Mouse (Mus musculus) T-helper 17 cell (primary cell): Measurements from ENCODE around the gene Psmb9.

Source experiments
- in situ Hi-C, 2 experiments: fragments of 300-600 bp; cut with MboI, MseI; formaldehyde crosslinking; loops; 1 replicate in 1 of 2; 2 replicates in 1 of 2; pipeline ENCODE4 v1.15.1; 2025; ENCODE audit warnings: high pct_unique_total_duplicates in 2 of 2

Gene Psmb9

GRCm38 (mm10) chr17:34143461-34143860, 44.1 kb downstream of the Psmb9 start:
- in situ Hi-C loops = loop anchor here in 1 of 2 experiments (10.0 kb wide), 1 partner anchor 421 kb away; the partner anchor contains the start of gene Notch4

GRCm38 (mm10) chr17:34143033-34143432, 44.5 kb downstream of the Psmb9 start, which contains the start of gene H2-DMb2:
Gene H2-DMb2 (plus strand): TSS chr17:34143307.
- in situ Hi-C loops = loop anchor here in 1 of 2 experiments (10.0 kb wide), 1 partner anchor 422 kb away; the partner anchor contains the start of gene Notch4

GRCm38 (mm10) chr17:34142456-34143010, 45.0 kb downstream of the Psmb9 start:
- in situ Hi-C loops = loop anchor here in 1 of 2 experiments (10.0 kb wide), 1 partner anchor 422 kb away; the partner anchor contains the start of gene Notch4

GRCm38 (mm10) chr17:34141448-34141847, 46.1 kb downstream of the Psmb9 start:
- in situ Hi-C loops = loop anchor here in 1 of 2 experiments (10.0 kb wide), 1 partner anchor 423 kb away; the partner anchor contains the start of gene Notch4

GRCm38 (mm10) chr17:34140240-34140639, 47.3 kb downstream of the Psmb9 start:
- in situ Hi-C loops = loop anchor here in 1 of 2 experiments (10.0 kb wide), 1 partner anchor 425 kb away; the partner anchor contains the start of gene Notch4

GRCm38 (mm10) chr17:34139416-34139815, 48.1 kb downstream of the Psmb9 start:
- in situ Hi-C loops = no loop called here

- in situ Hi-C loops = no loop called here
Measured at GRCm38 (mm10) chr17:34138655-34139054, 48.9 kb downstream of the Psmb9 start.

- in situ Hi-C loops = no loop called here
Measured at GRCm38 (mm10) chr17:34137601-34138000, 50.0 kb downstream of the Psmb9 start.

GRCm38 (mm10) chr17:34135297-34136224, 52.0 kb downstream of the Psmb9 start:
- in situ Hi-C loops = no loop called here

- in situ Hi-C loops = no loop called here
Measured at GRCm38 (mm10) chr17:34134451-34134850, 53.1 kb downstream of the Psmb9 start.

GRCm38 (mm10) chr17:34133289-34133688, 54.3 kb downstream of the Psmb9 start:
- in situ Hi-C loops = no loop called here
